ENCODE assay signal across 34 mouse cellular contexts in genomic region chr13:8119986-8120385, GRCm38 (mm10).
"Had no signal": no experiment of that assay in that cellular context is flagged by ENCODE, and none has a peak within 500 bp of the region (broad histone marks: within the 10 kb centered on the region; RNA-seq: fewer than 3 reads in every experiment).

No protein-coding gene starts in this region.

- H3K4me3 ChIP-seq: heart, embryonic 10.5 days; heart, embryonic 12.5 days; heart, embryonic 13.5 days; heart, embryonic 15.5 days; hindbrain, embryonic 10.5 days; hindbrain, embryonic 12.5 days; hindbrain, embryonic 13.5 days; hindbrain, embryonic 15.5 days; intestine, embryonic 15.5 days; kidney, embryonic 15.5 days; layer of hippocampus, adult 2 months had no signal

- DNase-seq: heart, postnatal 10 days; heart, postnatal 14 days; heart, postnatal 36 days; heart, postnatal 4 days; kidney, adult 11 months; kidney, adult 18-20 months; kidney, adult 2 months; kidney, adult 8-10 months; kidney, adult 9 months; kidney, postnatal 10 days; kidney, postnatal 14 days; kidney, postnatal 25 days; kidney, postnatal 36 days; kidney, postnatal 4 days; layer of hippocampus, adult 9-11 months; layer of hippocampus, postnatal 36 days had no signal

- H3K27ac ChIP-seq: heart, embryonic 10.5 days; heart, embryonic 13.5 days; heart, embryonic 15.5 days; hindbrain, embryonic 10.5 days; hindbrain, embryonic 12.5 days; hindbrain, embryonic 13.5 days; hindbrain, embryonic 14.5 days; hindbrain, embryonic 15.5 days; hindbrain, postnatal 0 days; intestine, embryonic 15.5 days; kidney, embryonic 15.5 days; kidney, postnatal 0 days; layer of hippocampus, adult 2 months had no signal

- H3K9me3 ChIP-seq: heart, embryonic 10.5 days; heart, embryonic 12.5 days; heart, embryonic 13.5 days; heart, embryonic 15.5 days; hindbrain, embryonic 10.5 days; hindbrain, embryonic 12.5 days; hindbrain, embryonic 13.5 days; hindbrain, embryonic 15.5 days; intestine, embryonic 15.5 days; kidney, embryonic 15.5 days had no signal

- H3K27me3 ChIP-seq: heart, embryonic 12.5 days; heart, embryonic 13.5 days; heart, embryonic 15.5 days; hindbrain, embryonic 12.5 days; hindbrain, embryonic 13.5 days; hindbrain, embryonic 15.5 days; intestine, embryonic 15.5 days; kidney, embryonic 15.5 days had no signal

- H3K4me1 ChIP-seq: heart, embryonic 10.5 days; heart, embryonic 12.5 days; heart, embryonic 13.5 days; heart, embryonic 15.5 days; hindbrain, embryonic 10.5 days; hindbrain, embryonic 12.5 days; hindbrain, embryonic 13.5 days; hindbrain, embryonic 15.5 days; intestine, embryonic 15.5 days; kidney, embryonic 15.5 days had no signal

- ATAC-seq: hindbrain, embryonic 16.5 days; hindbrain, postnatal 0 days; inflammation-experienced regulatory T-cells, adult 6 months; intestine, embryonic 15.5 days; intestine, embryonic 16.5 days; intestine, postnatal 0 days had no signal

- H3K36me3 ChIP-seq: heart, embryonic 10.5 days; heart, embryonic 12.5 days; heart, embryonic 13.5 days; heart, embryonic 15.5 days; hindbrain, embryonic 10.5 days; hindbrain, embryonic 12.5 days; hindbrain, embryonic 13.5 days; hindbrain, embryonic 15.5 days; intestine, embryonic 15.5 days; kidney, embryonic 15.5 days had no signal

- H3K9ac ChIP-seq: heart, embryonic 12.5 days; heart, embryonic 13.5 days; heart, embryonic 15.5 days; hindbrain, embryonic 12.5 days; hindbrain, embryonic 13.5 days; hindbrain, embryonic 14.5 days; hindbrain, embryonic 15.5 days; intestine, embryonic 15.5 days; kidney, embryonic 15.5 days had no signal
